Mouse (Mus musculus): ENCODE measurements at regions not wholly inside any gene's neighbourhood (a gene's known extent, or its start where the extent isn't known, plus 50 kb on each side); places are given as distances from the start of the nearest gene placed in this dataset.

DNA sequence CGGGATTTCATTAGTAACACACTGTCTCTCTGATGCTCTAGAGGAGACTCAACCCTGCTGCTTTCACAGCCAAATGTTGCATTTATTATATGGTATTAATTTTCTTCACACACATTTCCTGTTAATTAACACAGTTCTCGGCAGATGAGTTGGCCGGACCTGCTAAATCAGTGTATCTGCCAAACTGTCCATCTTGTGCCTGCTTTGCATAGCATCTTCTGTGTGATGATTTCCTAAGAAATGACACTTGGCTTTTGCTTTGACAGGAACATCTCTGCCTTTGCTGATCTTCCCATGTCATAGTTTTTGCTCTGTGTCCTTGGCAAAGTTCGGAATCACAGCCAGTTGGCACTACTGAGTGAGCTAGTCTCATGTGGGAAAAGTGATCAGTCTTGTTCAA, 67.9 kb downstream of the Thnsl1 start:
- no peak for TF ChIP-seq CTCF (IDR thresholded peaks at IDR 0.05; ENCODE audit: low read depth)
- no peak for TF ChIP-seq EP300 (optimal IDR thresholded peaks at IDR 0.05)
